Mouse (Mus musculus): Measurements from ENCODE around the gene Sh2b3.

GRCm38 (mm10) chr5:121767564-121767963 lies 69.9 kb downstream of the Sh2b3 start:
- TF ChIP-seq CTCF (IDR thresholded peaks at IDR 0.05; ENCODE audit: low read depth) (no peak), EP300 (IDR thresholded peaks at IDR 0.05; ENCODE audit: low read depth) (no peak)

All from liver, embryonic 14.5 days (tissue).